Mouse (Mus musculus) MEL (cell line): ENCODE measurements around the gene Fmo5. TPM values are rescaled to one million over a fixed set of nuclear protein-coding genes. Genes with fewer than 3 reads are reported as not detected.

Experiments
- DNase-seq: peaks from one replicate; pipeline ENCODE4 v3.0.0; 2011; ENCODE audit warnings: low read depth, low spot score
- H3K27ac ChIP-seq: 2 replicates; pipeline ENCODE4 v1.5.1; 2012; ENCODE audit warnings: low read depth, mild to moderate bottlenecking, control low read depth, low read length, moderate library complexity; ENCODE audit not compliant: control insufficient read depth
- H3K27me3 ChIP-seq, 2 experiments: fragments of 150-350 bp in 1 of 2; sonication (generic) in 1 of 2; 2 replicates each; pipeline ENCODE4 v1.6.1; 2012; ENCODE audit warnings: low read length in 2 of 2, mild to moderate bottlenecking in 2 of 2, improper control_type of control experiment in 1 of 2, moderate library complexity in 1 of 2; ENCODE audit not compliant: insufficient read depth in 2 of 2, control insufficient read depth in 1 of 2
- H3K36me3 ChIP-seq, 2 experiments: 2 replicates each; pipeline ENCODE4 v1.6.1; 2012 to 2014; ENCODE audit warnings: low read length in 2 of 2, improper control_type of control experiment in 1 of 2, inconsistent platforms in 1 of 2, mild to moderate bottlenecking in 1 of 2; ENCODE audit not compliant: insufficient read depth in 2 of 2, control insufficient read depth in 1 of 2
- H3K4me1 ChIP-seq, 2 experiments: fragments of 150-350 bp in 1 of 2; sonication (generic) in 1 of 2; 2 replicates each; pipeline ENCODE4 v1.6.1; 2012; ENCODE audit warnings: low read length in 2 of 2, improper control_type of control experiment in 1 of 2, mild to moderate bottlenecking in 1 of 2; ENCODE audit not compliant: insufficient read depth in 2 of 2, control insufficient read depth in 1 of 2
- H3K4me3 ChIP-seq, 2 experiments: fragments of 150-350 bp in 1 of 2; sonication (generic) in 1 of 2; 2 replicates each; pipeline ENCODE4 v1.5.1; 2012; ENCODE audit warnings: low read depth in 2 of 2, low read length in 2 of 2, mild to moderate bottlenecking in 2 of 2, moderate library complexity in 2 of 2, control low read depth in 1 of 2, improper control_type of control experiment in 1 of 2; ENCODE audit not compliant: control insufficient read depth in 1 of 2, insufficient read depth in 1 of 2
- H3K79me2 ChIP-seq: 2 replicates; pipeline ENCODE4 v1.6.1; 2012; ENCODE audit warnings: mild to moderate bottlenecking, low read length, moderate library complexity; ENCODE audit not compliant: control insufficient read depth, poor library complexity, insufficient read depth
- H3K9ac ChIP-seq: 2 replicates; pipeline ENCODE4 v1.6.1; 2012; ENCODE audit warnings: low read depth, mild to moderate bottlenecking, control low read depth, low read length, moderate library complexity; ENCODE audit not compliant: control insufficient read depth, poor library complexity, severe bottlenecking
- H3K9me3 ChIP-seq: fragments of 150-350 bp; sonication (generic); replicated peaks from 2 replicates; pipeline ENCODE4 v1.6.1; 2012; ENCODE audit warnings: mild to moderate bottlenecking, low read length, improper control_type of control experiment, moderate library complexity; ENCODE audit not compliant: insufficient read depth
- CHD2 ChIP-seq: IDR thresholded peaks from 2 replicates; pipeline ENCODE4 v1.6.1; 2011; ENCODE audit warnings: low read length, improper control_type of control experiment
- CTCF ChIP-seq, 3 experiments: IDR thresholded peaks in 2 of 3; conservative IDR thresholded peaks in 1 of 3; 2 replicates each; pipeline ENCODE4 v1.5.1; 2011 to 2012; ENCODE audit warnings: low read length in 3 of 3, low read depth in 2 of 3, mild to moderate bottlenecking in 2 of 3, improper control_type of control experiment in 1 of 3, inconsistent platforms in 1 of 3, mixed read lengths in 1 of 3, moderate library complexity in 1 of 3; ENCODE audit not compliant: control insufficient read depth in 1 of 3, insufficient read depth in 1 of 3, poor library complexity in 1 of 3, severe bottlenecking in 1 of 3
- GATA1 ChIP-seq: IDR thresholded peaks from 2 replicates; pipeline ENCODE4 v1.6.1; 2011; ENCODE audit warnings: low read depth, low read length, improper control_type of control experiment
- HCFC1 ChIP-seq: IDR thresholded peaks from 2 replicates; pipeline ENCODE4 v1.6.1; 2012; ENCODE audit warnings: low read depth, mild to moderate bottlenecking, inconsistent platforms, low read length, improper control_type of control experiment, moderate library complexity
- JUND ChIP-seq: IDR thresholded peaks from 2 replicates; pipeline ENCODE4 v1.6.1; 2011; ENCODE audit warnings: low read depth, mild to moderate bottlenecking, improper control_type of control experiment, low read length
- KAT2A ChIP-seq: conservative IDR thresholded peaks from 2 replicates; pipeline ENCODE4 v1.6.1; 2012; ENCODE audit warnings: low read depth, low read length, improper control_type of control experiment, inconsistent platforms
- MEF2A ChIP-seq: IDR thresholded peaks from 2 replicates; pipeline ENCODE4 v1.6.1; 2014; ENCODE audit warnings: low read depth, mild to moderate bottlenecking, inconsistent platforms, low read length, improper control_type of control experiment; ENCODE audit not compliant: poor library complexity, insufficient replicate concordance, severe bottlenecking; ENCODE audit errors: extremely low read depth
- NRF1 ChIP-seq: IDR thresholded peaks from 2 replicates; pipeline ENCODE4 v1.6.1; 2014; ENCODE audit warnings: low read depth, mild to moderate bottlenecking, inconsistent platforms, low read length, improper control_type of control experiment, moderate library complexity; ENCODE audit not compliant: poor library complexity, insufficient read depth, severe bottlenecking
- RAD21 ChIP-seq: IDR thresholded peaks from 2 replicates; pipeline ENCODE4 v1.6.1; 2011; ENCODE audit warnings: mild to moderate bottlenecking, low read depth, low read length, improper control_type of control experiment
- SMC3 ChIP-seq: IDR thresholded peaks from 2 replicates; pipeline ENCODE4 v1.6.1; 2011; ENCODE audit warnings: low read depth, low read length, improper control_type of control experiment
- TBP ChIP-seq: IDR thresholded peaks from 2 replicates; pipeline ENCODE4 v1.8.0; 2011; ENCODE audit warnings: low read depth, low read length, improper control_type of control experiment
- UBTF ChIP-seq: IDR thresholded peaks from 2 replicates; pipeline ENCODE4 v1.6.1; 2012; ENCODE audit warnings: low read depth, mild to moderate bottlenecking, inconsistent platforms, low read length, improper control_type of control experiment, moderate library complexity, borderline replicate concordance; ENCODE audit not compliant: insufficient read depth
- USF1 ChIP-seq: IDR thresholded peaks from 2 replicates; pipeline ENCODE4 v1.6.1; 2014; ENCODE audit warnings: low read depth, mild to moderate bottlenecking, inconsistent platforms, low read length, improper control_type of control experiment, moderate library complexity
- ZNF384 ChIP-seq: IDR thresholded peaks from 2 replicates; pipeline ENCODE4 v1.6.1; 2012; ENCODE audit warnings: low read depth, mild to moderate bottlenecking, inconsistent platforms, low read length, improper control_type of control experiment
- polyA plus RNA-seq, 2 experiments: library from polyadenylated mRNA; stranded (reverse) in 1 of 2; unstranded in 1 of 2; fragments of >175 nt in 1 of 2; fragments of >200 nt in 1 of 2; gene quantifications; 2 replicates each; pipeline versions ENCODE4 v1.2.1 to v1.2.4; 2012; ENCODE audit warnings: low replicate concordance in 2 of 2, low read depth in 1 of 2; ENCODE audit not compliant: insufficient read length in 2 of 2, insufficient read depth in 1 of 2, missing spikeins in 1 of 2
- total RNA-seq: library from RNA; depleted of rRNA; stranded (reverse); fragments of 300-350 nt; gene quantifications from 2 replicates; pipeline ENCODE4 v1.2.3, GENCODE M21; 2012

Gene Fmo5
- total and polyA plus RNA-seq, 3 experiments = 0.12 to 0.39 TPM; not detected in 1

DNA sequence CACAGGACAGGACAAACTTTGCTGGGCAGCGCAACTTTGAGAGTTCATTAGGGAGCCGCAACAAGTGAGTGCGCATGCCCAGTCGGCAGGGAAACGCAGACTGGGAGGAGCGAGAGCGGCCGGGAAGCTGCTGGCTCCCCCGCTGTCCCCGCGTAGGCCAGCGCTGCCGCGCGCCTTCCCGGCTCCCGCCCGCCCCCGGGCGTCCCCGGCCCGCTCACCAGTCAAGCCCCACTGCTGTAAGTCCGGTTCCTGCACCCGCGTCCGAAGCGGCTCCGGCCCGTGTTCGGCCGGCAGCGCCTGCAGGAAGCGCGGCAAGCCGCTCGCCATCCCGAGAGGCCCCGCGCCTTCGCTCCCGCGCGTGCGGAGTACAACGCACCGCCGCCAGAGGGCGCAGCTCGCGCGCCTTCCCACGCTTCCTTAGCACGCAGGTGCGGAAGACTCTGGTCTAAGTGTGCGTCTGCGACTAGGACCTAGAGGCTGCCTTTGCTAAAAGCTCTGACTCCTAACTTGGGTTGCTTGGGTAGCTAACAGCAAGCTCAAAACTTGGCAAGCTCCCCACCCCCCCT, 18.7 kb upstream of the Fmo5 start, which contains the start of gene Chd1l (continued):
- TF ChIP-seq TBP (peak; percentile 82), CTCF (IDR thresholded peaks at IDR 0.05 in 2 of 3, conservative IDR thresholded peaks at IDR 0.05 in 1 of 3; ENCODE audit: control insufficient read depth in 1 of 3, insufficient read depth in 1 of 3, low read depth in 2 of 3, low read length in 3 of 3, poor library complexity in 1 of 3, severe bottlenecking in 1 of 3) (peak; percentile 98 to 100 (median 98)), JUND (no peak), SMC3 (peak; percentile 76), ZNF384 (peak; percentile 59)

DNA sequence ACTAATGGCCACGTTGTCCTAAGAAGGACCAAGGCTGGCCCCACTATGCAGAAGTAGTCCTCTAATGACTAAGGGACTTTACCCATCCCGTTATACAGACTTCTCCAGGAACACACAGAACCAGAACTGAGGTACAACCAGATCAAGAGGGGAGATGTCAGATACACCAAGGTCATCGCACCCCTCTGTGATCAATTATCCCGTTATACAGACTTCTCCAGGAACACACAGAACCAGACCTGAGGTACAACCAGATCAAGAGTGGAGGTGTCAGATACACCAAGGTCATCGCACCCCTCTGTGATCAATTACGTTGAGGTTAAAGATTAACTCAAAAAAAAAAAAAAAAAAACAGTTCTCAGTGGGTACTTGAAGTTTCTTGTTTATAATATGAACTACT, 17.6 kb upstream of the Fmo5 start:
- Histone ChIP-seq H3K9ac (no peak overlapping the region), H3K27me3 (no peaks in the 10 kb centered on the region), H3K79me2 (peaks cover 25% of the 10 kb centered on the region), H3K27ac (no peak overlapping the region), H3K4me3 (no peak overlapping the region), H3K4me1 (peaks cover 4 to 11% of the 10 kb centered on the region in 2 experiments), H3K36me3 (peaks cover 0 to 14% of the 10 kb centered on the region in 2 experiments; a peak in 2 of 4 replicates), H3K9me3 (no peaks in the 10 kb centered on the region)
- DNase-seq = no peak
- TF ChIP-seq RAD21 = no peak

DNA sequence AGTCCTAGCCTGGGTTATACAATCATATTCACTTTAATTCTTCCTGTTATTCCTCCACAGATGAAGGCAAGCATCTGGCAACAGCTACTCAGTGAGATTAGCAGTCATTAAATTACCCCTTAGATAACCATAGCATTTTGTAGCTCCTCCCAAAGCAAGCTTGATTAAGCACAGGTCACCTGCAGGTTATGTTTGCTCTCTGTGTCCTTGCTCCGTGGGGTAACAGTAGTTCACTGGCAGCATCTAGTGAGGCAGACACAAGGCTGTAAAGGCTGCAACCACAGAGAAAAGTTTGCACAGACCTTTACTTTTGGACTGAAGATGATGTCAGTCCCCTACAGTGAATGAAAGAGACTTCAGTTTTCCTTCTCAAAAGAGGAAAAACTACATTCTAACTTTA, 13.4 kb upstream of the Fmo5 start:
- no peak overlapping the region for H3K4me3 ChIP-seq
- DNase-seq = no peak
- TF ChIP-seq USF1 = no peak
- 0 out of 2 replicates have a peak, but pooled peaks have one; percentile 18 for TF ChIP-seq GATA1
- TF ChIP-seq SMC3 = no peak
- no peak for TF ChIP-seq KAT2A
- no peaks in the 10 kb centered on the region for H3K9me3 ChIP-seq
- peaks cover 6% of the 10 kb centered on the region in 2 experiments; a peak in 3 of 4 replicates for H3K27me3 ChIP-seq
- H3K79me2 ChIP-seq = no peaks in the 10 kb centered on the region; the same call in 1 of the 2 replicates
- H3K27ac ChIP-seq = no peak overlapping the region
- no peak overlapping the region for H3K9ac ChIP-seq
- H3K4me1 ChIP-seq = peaks cover 3 to 10% of the 10 kb centered on the region in 2 experiments; a peak in 3 of 4 replicates
- H3K36me3 ChIP-seq = peaks cover 0 to 9% of the 10 kb centered on the region in 2 experiments; a peak in 2 of 4 replicates

DNA sequence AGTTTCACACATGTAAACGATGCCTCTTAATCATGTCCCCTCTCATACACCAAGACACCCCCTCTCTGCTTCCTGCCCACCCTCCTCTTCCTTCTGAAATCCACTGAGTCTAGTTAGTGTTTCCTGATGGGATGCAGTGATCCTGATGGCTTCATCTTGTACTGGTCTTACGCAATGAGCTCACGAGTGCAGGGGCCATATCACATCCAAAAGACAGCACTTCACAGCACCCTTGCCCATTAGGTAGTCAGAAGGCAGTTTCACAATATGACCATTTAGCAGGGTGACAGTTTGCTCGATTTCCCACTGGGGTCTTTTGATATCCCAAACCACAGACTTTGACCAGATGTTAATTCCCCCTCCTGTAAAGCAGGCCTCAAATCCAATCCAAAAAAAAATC, 12.7 kb upstream of the Fmo5 start:
- Histone ChIP-seq H3K27ac (no peak overlapping the region), H3K4me3 (no peak overlapping the region), H3K9me3 (no peaks in the 10 kb centered on the region), H3K9ac (no peak overlapping the region), H3K36me3 (peaks cover 0 to 5% of the 10 kb centered on the region in 2 experiments; a peak in 2 of 4 replicates), H3K4me1 (peaks cover 3 to 5% of the 10 kb centered on the region in 2 experiments; a peak in 2 of 4 replicates), H3K27me3 (peaks cover 6 to 8% of the 10 kb centered on the region in 2 experiments; a peak in 3 of 4 replicates)
- DNase-seq = no peak
- TF ChIP-seq HCFC1 (no peak), MEF2A (no peak), NRF1 (no peak), RAD21 (no peak), UBTF (no peak), CHD2 (no peak)
- TF ChIP-seq, all 39 proteins: peak for 0
- no peaks in the 10 kb centered on the region for H3K79me2 ChIP-seq
